In the genomic region with DNA sequence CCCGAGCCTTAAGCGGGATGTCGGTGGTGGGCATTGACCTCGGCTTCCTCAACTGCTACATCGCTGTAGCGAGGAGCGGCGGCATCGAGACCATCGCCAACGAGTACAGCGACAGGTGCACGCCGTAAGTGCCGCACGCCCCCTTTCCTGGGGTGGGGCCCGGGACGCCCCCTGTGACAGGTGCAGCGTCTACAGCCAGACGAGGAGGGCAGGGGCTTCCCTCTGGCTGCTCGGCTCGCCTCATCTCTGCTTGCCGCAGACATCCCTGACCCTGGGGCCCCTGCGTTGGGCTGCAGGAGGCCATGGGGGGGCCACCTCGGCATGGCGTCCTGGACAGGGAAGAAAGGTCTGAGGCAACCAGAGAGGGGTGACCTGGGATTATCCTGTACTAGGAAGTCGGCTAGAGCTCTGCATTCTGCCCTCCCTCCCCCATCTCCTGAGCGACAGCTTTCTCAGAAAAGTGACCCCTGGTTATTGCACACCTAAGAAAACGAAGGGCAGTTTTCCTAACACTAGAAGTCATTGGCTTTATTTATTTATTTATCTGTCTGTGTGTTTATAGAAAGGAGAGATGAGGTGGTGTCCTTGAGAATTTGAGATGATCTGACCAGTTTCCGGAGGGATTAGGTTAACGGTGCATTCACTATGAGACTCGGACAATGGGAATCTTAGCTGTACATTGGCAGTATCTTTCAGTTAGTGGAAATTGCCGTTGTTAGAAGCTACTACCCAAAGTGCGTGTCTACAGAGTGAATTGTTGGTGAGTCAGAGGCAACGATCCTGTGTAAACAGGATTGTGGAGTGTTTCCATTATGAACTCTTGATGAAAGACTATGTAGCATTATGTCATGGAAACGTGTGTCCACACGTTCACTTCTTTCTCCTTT, we compare ENCODE assay signal across 8 mouse cellular contexts. TPM values are rescaled to one million over a fixed set of nuclear protein-coding genes. Genes with fewer than 3 reads are reported as not detected.
DNase-seq lines count a peak whose midpoint lies in the region; ATAC-seq and TF ChIP-seq lines count a peak whose summit lies in the region.

No protein-coding gene starts in this region.

- ATAC-seq in heart, embryonic 14.5 days (ENCODE audit: insufficient number of reproducible peaks, insufficient read depth, low FRiP score, low read depth): peak; percentile 34; the same call in 1 of the 2 replicates
- peak; percentile 46; the same call in 1 of the 2 replicates for ATAC-seq in neural tube, embryonic 11.5 days (ENCODE audit: insufficient read depth, low FRiP score, low TSS enrichment)

- no peaks in the 10 kb centered on the region for H3K9me3 ChIP-seq in heart, embryonic 14.5 days (ENCODE audit: control insufficient read depth, low read length)
- H3K9me3 ChIP-seq in neural tube, embryonic 11.5 days (ENCODE audit: control insufficient read depth, low read length): no peaks in the 10 kb centered on the region

- TF ChIP-seq POLR2A in liver, adult 2 months (IDR thresholded peaks at IDR 0.05; ENCODE audit: extremely low read depth, insufficient read depth, low read length): no peak

- no peaks in the 10 kb centered on the region for H3K27me3 ChIP-seq in heart, embryonic 14.5 days (ENCODE audit: control insufficient read depth, insufficient read depth, low read length)
- H3K27me3 ChIP-seq in liver, adult 2 months (ENCODE audit: control insufficient read depth, insufficient read depth, low read length): no peaks in the 10 kb centered on the region
- H3K27me3 ChIP-seq in neural tube, embryonic 11.5 days (ENCODE audit: control insufficient read depth, insufficient read depth, low read length): no peaks in the 10 kb centered on the region

- peaks cover 3% of the 10 kb centered on the region; the same call in 1 of the 2 replicates for H3K79me2 ChIP-seq in liver, adult 2 months (ENCODE audit: control insufficient read depth, insufficient read depth, low read length)

- peak; percentile 6 for DNase-seq in cerebellum, adult 11 months
- DNase-seq in cerebellum, adult 9-10 months: no peak
- DNase-seq in CD4-positive, CD25-positive, alpha-beta regulatory T cell, adult 2 months (ENCODE audit: low read depth, low spot score): peak; percentile 79
- DNase-seq in c-Kit-positive CD71-positive TER-119-positive erythroid progenitor cells, embryonic 14.5 days (ENCODE audit: low spot score): peak; percentile 35
- peak; percentile 67 for DNase-seq in liver, adult 2 months (ENCODE audit: extremely low read depth, low read depth, low spot score)
- peak; percentile 24 for DNase-seq in neural tube, embryonic 11.5 days (ENCODE audit: low spot score)
- no peak for DNase-seq in spleen, adult 18-20 months

- 3% methylated on average over 37 of the region's 37 CpGs for WGBS in heart, embryonic 14.5 days
- WGBS in liver, adult 2 months: under 1% methylated on average over 37 of the region's 37 CpGs
- 3% methylated on average over 35 of the region's 37 CpGs for WGBS in neural tube, embryonic 11.5 days

- no peaks in the 10 kb centered on the region for H3K36me3 ChIP-seq in heart, embryonic 14.5 days (ENCODE audit: control insufficient read depth, insufficient read depth, low read length)
- peaks cover 3% of the 10 kb centered on the region; the same call in 1 of the 2 replicates for H3K36me3 ChIP-seq in liver, adult 2 months (ENCODE audit: control insufficient read depth, insufficient read depth, low read length)
- H3K36me3 ChIP-seq in neural tube, embryonic 11.5 days (ENCODE audit: control insufficient read depth, insufficient read depth, low read length): no peaks in the 10 kb centered on the region

- H3K4me1 ChIP-seq in heart, embryonic 14.5 days (ENCODE audit: control insufficient read depth in 2 of 2, insufficient read depth in 2 of 2, low read length in 2 of 2): peaks cover 0 to 13% of the 10 kb centered on the region in 2 experiments; a peak in 1 of 4 replicates
- H3K4me1 ChIP-seq in liver, adult 2 months (ENCODE audit: control insufficient read depth, insufficient read depth, low read length): peaks cover 7% of the 10 kb centered on the region
- peaks cover 4% of the 10 kb centered on the region; the same call in 1 of the 2 replicates for H3K4me1 ChIP-seq in neural tube, embryonic 11.5 days (ENCODE audit: control insufficient read depth, insufficient read depth, low read length)

- peak overlapping the region; percentile 77 to 91 for H3K4me3 ChIP-seq in heart, embryonic 14.5 days (ENCODE audit: control insufficient read depth in 1 of 2, insufficient read depth in 1 of 2, low read depth in 1 of 2, low read length in 2 of 2)
- H3K4me3 ChIP-seq in liver, adult 2 months (ENCODE audit: insufficient read depth, low read depth, low read length): peak overlapping the region; percentile 96
- H3K4me3 ChIP-seq in neural tube, embryonic 11.5 days (ENCODE audit: low read depth, low read length): peak overlapping the region; percentile 60

- peak overlapping the region; percentile 79 for H3K9ac ChIP-seq in heart, embryonic 14.5 days (ENCODE audit: low read length)
- peak overlapping the region; percentile 93 for H3K9ac ChIP-seq in liver, adult 2 months (ENCODE audit: low read depth, low read length)
- peak overlapping the region; percentile 70 for H3K9ac ChIP-seq in neural tube, embryonic 11.5 days (ENCODE audit: low read length)

- no peak for TF ChIP-seq CTCF in liver, adult 2 months (IDR thresholded peaks at IDR 0.05; ENCODE audit: low read depth, low read length)

- H3K4me2 ChIP-seq in heart, embryonic 14.5 days (ENCODE audit: low read length): peak overlapping the region; percentile 87
- peak overlapping the region; percentile 60 for H3K4me2 ChIP-seq in neural tube, embryonic 11.5 days (ENCODE audit: low read depth)

- H3K27ac ChIP-seq in heart, embryonic 14.5 days (replicated peaks in 1 of 2; ENCODE audit: control insufficient read depth in 1 of 2, insufficient read depth in 1 of 2, low read depth in 2 of 2, low read length in 2 of 2): peak overlapping the region; percentile 47 to 67
- H3K27ac ChIP-seq in liver, adult 2 months (replicated peaks; ENCODE audit: insufficient read depth, low read depth, low read length): peak overlapping the region; percentile 46
- H3K27ac ChIP-seq in neural tube, embryonic 11.5 days (ENCODE audit: low read depth, low read length): peak overlapping the region; percentile 72

RNA-seq across cellular contexts. Expression of gene Hspa4l, which starts 1.6 kb away (rescaled TPM):
- polyA plus RNA-seq in heart, embryonic 14.5 days (2014; fragmentation: Nextera tagmentation; extraction: Ambion mirVana): 34.2 and 35.5 TPM in 2 replicates
- total RNA-seq in liver, adult 2 months (2014; rRNA removed): 10.3 and 10.5 TPM in 2 replicates
- polyA plus RNA-seq in liver, adult 2 months (2012; rRNA removed): 6.9 and 7.1 TPM in 2 replicates
- polyA plus RNA-seq in neural tube, embryonic 11.5 days (2014; fragmentation: Nextera tagmentation; extraction: Ambion mirVana): 50.8 and 63.1 TPM in 2 replicates

RNA-seq across cellular contexts. Expression of gene Slc25a31, which starts 37.2 kb away (rescaled TPM):
- polyA plus RNA-seq in heart, embryonic 14.5 days (2014; fragmentation: Nextera tagmentation; extraction: Ambion mirVana): 1.00 and 1.1 TPM in 2 replicates
- total RNA-seq in liver, adult 2 months (2014; rRNA removed): 0.07 TPM in 1 of 2 replicates, not detected in the other
- 0.07 TPM in 1 of 2 replicates, not detected in the other for polyA plus RNA-seq in liver, adult 2 months (2012; rRNA removed)
- 0.24 and 0.32 TPM in 2 replicates for polyA plus RNA-seq in neural tube, embryonic 11.5 days (2014; fragmentation: Nextera tagmentation; extraction: Ambion mirVana)

RNA-seq across cellular contexts. Expression of gene Plk4, which starts 53.9 kb away (rescaled TPM):
- polyA plus RNA-seq in heart, embryonic 14.5 days (2014; fragmentation: Nextera tagmentation; extraction: Ambion mirVana): 32.0 and 34.6 TPM in 2 replicates
- 1.2 and 1.6 TPM in 2 replicates for total RNA-seq in liver, adult 2 months (2014; rRNA removed)
- 0.17 and 0.57 TPM in 2 replicates for polyA plus RNA-seq in liver, adult 2 months (2012; rRNA removed)
- polyA plus RNA-seq in neural tube, embryonic 11.5 days (2014; fragmentation: Nextera tagmentation; extraction: Ambion mirVana): 61.3 and 63.5 TPM in 2 replicates

Comparison
In these comparisons a context has a peak if more than half of its experiments do, and no peak if none do; other contexts are left out.
1. DNase-seq: peak in cerebellum, adult 11 months (single experiment), CD4-positive, CD25-positive, alpha-beta regulatory T cell, adult 2 months (single experiment), c-Kit-positive CD71-positive TER-119-positive erythroid progenitor cells, embryonic 14.5 days (single experiment), liver, adult 2 months (single experiment) and neural tube, embryonic 11.5 days (single experiment); none in cerebellum, adult 9-10 months (single experiment) and spleen, adult 18-20 months (0 of 2).
2. RNA of gene Plk4, which starts 53.9 kb away (polyA plus RNA-seq): 61.3 to 63.5 TPM in neural tube, embryonic 11.5 days and 32.0 to 34.6 TPM in heart, embryonic 14.5 days; 0.17 to 0.57 TPM in liver, adult 2 months; every median in the first group is over 10 times any median in the second.
3. Peak in every context shown above with its lines, with median percentiles within 50 percentile points of each other: H3K27ac ChIP-seq, H3K4me3 ChIP-seq and H3K9ac ChIP-seq.